Mouse (Mus musculus) neural tube, embryonic 10.5 days (tissue): ENCODE measurements around the gene Hmgcs2.

ENCODE experiments used
- DNase-seq: peaks from one replicate; pipeline ENCODE4 v3.0.0-alpha.2; 2017; ENCODE audit warnings: low spot score; ENCODE audit errors: extremely low spot score

Hmgcs2 gene

GRCm38 (mm10) chr3:98336661-98337654 lies 56.7 kb downstream of the Hmgcs2 start:
- no peak for DNase-seq

- peak; percentile 61 for DNase-seq
These were observed 58.4 kb downstream of the Hmgcs2 start for GRCm38 (mm10) chr3:98338584-98339041.

- DNase-seq = peak; percentile 77
These were observed 59.0 kb downstream of the Hmgcs2 start for GRCm38 (mm10) chr3:98339097-98339705.

GRCm38 (mm10) chr3:98339706-98340109 lies 59.5 kb downstream of the Hmgcs2 start, which contains the start of gene Phgdh:
TSS of gene Phgdh (minus strand) at chr3:98339990.
- DNase-seq = peak; percentile 77

GRCm38 (mm10) chr3:98340818-98341594 lies 60.8 kb downstream of the Hmgcs2 start:
- DNase-seq = no peak

GRCm38 (mm10) chr3:98343235-98343634 lies 63.0 kb downstream of the Hmgcs2 start:
- no peak for DNase-seq

- no peak for DNase-seq
These were observed 67.9 kb downstream of the Hmgcs2 start for GRCm38 (mm10) chr3:98348106-98348505.

- DNase-seq = no peak
These were observed 68.5 kb downstream of the Hmgcs2 start for GRCm38 (mm10) chr3:98348705-98349104.

GRCm38 (mm10) chr3:98353892-98354291 lies 73.7 kb downstream of the Hmgcs2 start:
- DNase-seq = peak; percentile 50

GRCm38 (mm10) chr3:98355344-98356025 lies 75.2 kb downstream of the Hmgcs2 start:
- peak; percentile 37 for DNase-seq

- no peak for DNase-seq
These were observed 75.8 kb downstream of the Hmgcs2 start for GRCm38 (mm10) chr3:98356026-98356365.

GRCm38 (mm10) chr3:98356632-98357370 lies 76.6 kb downstream of the Hmgcs2 start:
- DNase-seq = no peak
